Mouse (Mus musculus) heart, embryonic 15.5 days (tissue): ENCODE data around the gene Tmem169. TPM values are rescaled to one million over a fixed set of nuclear protein-coding genes. Genes with fewer than 3 reads are reported as not detected.

Experiments
- ATAC-seq: fragments of 200-750 bp; cut with Nextera tagmentation; replicated peaks from 2 replicates; pipeline ENCODE4 v1.8.0; 2017; ENCODE audit warnings: low read depth, moderate TSS enrichment; ENCODE audit not compliant: insufficient number of reproducible peaks, insufficient read depth, low FRiP score
- H3K27ac ChIP-seq: fragments of 300-500 bp; sonication (generic); 2 replicates; pipeline ENCODE4 v1.5.1; 2015; ENCODE audit warnings: mild to moderate bottlenecking, inconsistent platforms
- H3K27me3 ChIP-seq: fragments of 300-500 bp; sonication (generic); 2 replicates; pipeline ENCODE4 v1.6.1; 2015; ENCODE audit warnings: inconsistent platforms
- H3K36me3 ChIP-seq: fragments of 300-500 bp; sonication (generic); 2 replicates; pipeline ENCODE4 v1.6.1; 2015; ENCODE audit warnings: mild to moderate bottlenecking, inconsistent platforms
- H3K4me1 ChIP-seq: fragments of 300-500 bp; sonication (generic); replicated peaks from 2 replicates; pipeline ENCODE4 v1.6.1; 2015; ENCODE audit warnings: inconsistent platforms
- H3K4me2 ChIP-seq: fragments of 300-500 bp; sonication (generic); 2 replicates; pipeline ENCODE4 v1.6.1; 2015; ENCODE audit warnings: inconsistent platforms, mild to moderate bottlenecking, moderate library complexity
- H3K4me3 ChIP-seq: fragments of 300-500 bp; sonication (generic); 2 replicates; pipeline ENCODE4 v1.5.1; 2015; ENCODE audit warnings: mild to moderate bottlenecking, inconsistent platforms
- H3K9ac ChIP-seq: fragments of 300-500 bp; sonication (generic); 2 replicates; pipeline ENCODE4 v1.6.1; 2015; ENCODE audit warnings: mild to moderate bottlenecking, inconsistent platforms
- H3K9me3 ChIP-seq: fragments of 300-500 bp; sonication (generic); replicated peaks from 2 replicates; pipeline ENCODE4 v1.6.1; 2016; ENCODE audit warnings: inconsistent platforms
- WGBS: fragments of 180-500 bp; shearing (Covaris S2); methylation state at CpG from one replicate; pipeline ENCODE4 v1.1.7; 2015; ENCODE audit warnings: mixed read lengths; 5-methylcytosine and 5-hydroxymethylcytosine counted together
- polyA plus RNA-seq: library from polyadenylated mRNA; unstranded; fragments of >200 nt; fragmentation: Nextera tagmentation; extraction: Ambion mirVana; gene quantifications from 2 replicates; pipeline ENCODE4 v1.2.1, GENCODE M21; 2015

Tmem169 gene
- polyA plus RNA-seq, 1 experiment from 2014 or later, result 0.68 TPM

DNA sequence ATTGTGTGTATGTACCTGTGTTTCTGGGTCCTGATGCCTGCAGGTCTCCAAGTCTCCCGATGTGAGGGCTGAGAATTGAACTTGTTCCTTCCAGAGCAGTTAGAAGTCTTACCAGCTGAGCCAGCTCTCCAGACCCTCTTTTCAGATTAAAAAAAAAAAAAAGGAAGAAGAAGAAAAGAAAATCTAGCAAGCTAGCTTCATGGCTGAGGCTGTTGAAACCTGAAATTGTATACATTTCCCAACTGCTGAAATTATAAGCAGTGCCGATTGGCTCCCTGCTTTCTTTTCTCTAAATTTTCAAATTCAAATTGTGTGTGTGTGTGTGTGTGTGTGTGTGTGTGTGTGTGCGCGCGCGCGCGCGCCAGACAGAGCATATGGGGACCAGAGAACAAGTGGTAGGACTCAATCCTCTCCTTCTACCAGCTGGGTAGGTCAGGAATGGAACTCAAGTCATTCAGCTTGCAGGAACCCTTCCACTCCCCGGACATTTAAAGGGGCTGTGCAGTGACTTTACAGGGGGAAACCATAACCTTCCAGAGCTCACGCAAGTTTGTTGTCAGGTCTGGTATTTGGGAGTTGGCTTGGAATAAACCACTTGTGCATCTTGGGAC lies 30.2 kb upstream of the Tmem169 start:
- H3K4me3 ChIP-seq, result peak overlapping the region; percentile 53
- no peaks in the 10 kb centered on the region for H3K27me3 ChIP-seq
- peak overlapping the region; percentile 93 for H3K27ac ChIP-seq
- peaks cover 15% of the 10 kb centered on the region for H3K4me1 ChIP-seq
- H3K9ac ChIP-seq, result peak overlapping the region; percentile 68
- WGBS, result 29% methylated on average over 11 of the region's 11 CpGs
- H3K9me3 ChIP-seq, result no peaks in the 10 kb centered on the region
- H3K4me2 ChIP-seq, result peak overlapping the region; percentile 75
- H3K36me3 ChIP-seq, result no peaks in the 10 kb centered on the region
- ATAC-seq, result no peak

DNA sequence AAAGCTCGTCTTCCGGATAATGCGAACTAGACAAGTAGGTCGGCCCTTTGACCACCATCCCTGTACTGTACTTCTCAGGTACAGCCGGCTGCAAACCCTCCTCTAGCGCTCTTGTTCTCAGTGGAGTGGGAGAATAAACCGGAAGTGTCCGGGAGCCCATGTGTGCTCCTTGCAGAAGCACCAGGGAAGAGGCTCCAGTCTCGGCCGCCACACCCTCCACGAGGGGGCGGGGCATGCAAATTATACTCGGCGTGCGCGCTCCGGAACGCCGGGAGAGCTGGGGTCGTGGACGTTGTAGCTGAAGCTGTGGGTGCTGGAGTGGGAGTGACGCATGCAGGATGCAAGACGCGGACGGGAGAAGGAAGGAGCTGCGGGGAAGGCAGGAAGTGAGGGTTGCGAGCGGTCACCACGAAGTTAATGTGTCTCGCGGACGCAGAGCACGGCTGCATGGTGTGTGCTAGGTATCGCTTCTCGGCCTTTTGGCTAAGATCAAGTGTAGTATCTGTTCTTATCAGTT lies 29.6 kb upstream of the Tmem169 start:
- under 1% methylated on average over 35 of the region's 35 CpGs for WGBS
- Histone ChIP-seq H3K4me2 (peak overlapping the region; percentile 75), H3K4me3 (peak overlapping the region; percentile 53), H3K4me1 (peaks cover 15% of the 10 kb centered on the region), H3K27ac (peak overlapping the region; percentile 93), H3K27me3 (no peaks in the 10 kb centered on the region), H3K9me3 (no peaks in the 10 kb centered on the region), H3K36me3 (no peaks in the 10 kb centered on the region), H3K9ac (peak overlapping the region; percentile 68)
- peak; percentile 88 for ATAC-seq

DNA sequence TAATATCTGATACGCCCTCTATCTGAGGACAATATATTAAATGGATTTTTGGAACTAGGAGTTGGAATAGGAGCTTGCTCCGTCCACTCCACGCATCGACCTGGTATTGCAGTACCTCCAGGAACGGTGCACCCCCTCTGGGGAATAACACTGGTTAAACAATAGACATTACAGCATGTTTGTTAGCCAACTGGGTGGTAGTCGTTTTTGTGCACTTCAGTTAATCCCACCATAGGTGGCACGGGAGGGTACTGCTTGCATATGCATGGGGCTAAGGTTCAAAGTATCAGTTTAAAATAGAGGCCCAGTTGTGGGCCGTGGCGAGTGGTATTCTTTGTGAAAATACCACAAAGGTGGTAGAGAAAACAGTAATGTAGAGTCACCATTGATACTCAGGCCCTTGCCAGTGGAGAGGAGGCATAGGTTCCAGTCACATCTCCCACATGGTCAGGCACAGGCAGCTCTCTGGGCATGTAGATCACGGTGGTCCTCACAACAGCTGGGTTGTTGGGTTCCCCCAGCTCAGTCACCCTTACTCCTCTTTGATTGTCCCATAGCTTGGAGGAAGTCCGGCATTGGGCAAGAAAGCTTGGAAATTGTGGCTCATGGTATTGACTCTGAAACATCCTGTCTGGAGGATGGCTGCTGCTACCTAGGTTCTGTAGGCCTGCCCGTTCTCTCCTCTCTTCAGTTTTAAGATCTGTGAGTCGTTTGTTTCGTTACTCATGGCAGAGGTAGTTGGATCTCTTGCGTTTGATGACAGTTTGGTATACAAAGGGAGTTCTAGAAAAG lies 28.9 kb upstream of the Tmem169 start:
- H3K9me3 ChIP-seq, result no peaks in the 10 kb centered on the region
- H3K27me3 ChIP-seq, result no peaks in the 10 kb centered on the region
- H3K4me3 ChIP-seq, result peak overlapping the region; percentile 53
- H3K9ac ChIP-seq, result peak overlapping the region; percentile 68
- H3K36me3 ChIP-seq, result no peaks in the 10 kb centered on the region
- WGBS, result 5% methylated on average over 15 of the region's 15 CpGs
- H3K4me2 ChIP-seq, result peak overlapping the region; percentile 75
- H3K4me1 ChIP-seq, result peaks cover 15% of the 10 kb centered on the region
- peak overlapping the region; percentile 93 for H3K27ac ChIP-seq
- ATAC-seq, result peak; percentile 75

DNA sequence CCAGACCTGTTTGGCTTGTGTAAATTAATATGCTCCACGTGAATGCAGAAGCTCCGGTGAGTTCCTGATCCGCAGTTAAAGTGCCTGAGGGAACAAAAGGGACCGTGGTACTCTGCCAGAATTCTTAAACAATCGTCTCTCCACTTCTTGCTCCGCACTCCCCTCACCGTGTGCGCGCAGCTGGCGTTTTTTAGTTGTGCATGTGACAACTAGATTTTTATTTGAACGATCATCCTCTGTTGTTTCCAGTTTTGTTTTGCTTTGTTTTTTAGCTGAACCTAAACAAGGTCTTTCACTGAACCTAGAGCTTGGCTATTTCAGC lies 28.4 kb upstream of the Tmem169 start:
- peaks cover 15% of the 10 kb centered on the region for H3K4me1 ChIP-seq
- peak overlapping the region; percentile 75 for H3K4me2 ChIP-seq
- no peak overlapping the region for H3K9ac ChIP-seq
- ATAC-seq, result no peak
- H3K27ac ChIP-seq, result peak overlapping the region; percentile 93
- no peaks in the 10 kb centered on the region for H3K9me3 ChIP-seq
- WGBS, result 37% methylated on average over 11 of the region's 11 CpGs
- H3K36me3 ChIP-seq, result no peaks in the 10 kb centered on the region
- H3K27me3 ChIP-seq, result no peaks in the 10 kb centered on the region
- H3K4me3 ChIP-seq, result peak overlapping the region; percentile 53; the same call in 1 of the 2 replicates

DNA sequence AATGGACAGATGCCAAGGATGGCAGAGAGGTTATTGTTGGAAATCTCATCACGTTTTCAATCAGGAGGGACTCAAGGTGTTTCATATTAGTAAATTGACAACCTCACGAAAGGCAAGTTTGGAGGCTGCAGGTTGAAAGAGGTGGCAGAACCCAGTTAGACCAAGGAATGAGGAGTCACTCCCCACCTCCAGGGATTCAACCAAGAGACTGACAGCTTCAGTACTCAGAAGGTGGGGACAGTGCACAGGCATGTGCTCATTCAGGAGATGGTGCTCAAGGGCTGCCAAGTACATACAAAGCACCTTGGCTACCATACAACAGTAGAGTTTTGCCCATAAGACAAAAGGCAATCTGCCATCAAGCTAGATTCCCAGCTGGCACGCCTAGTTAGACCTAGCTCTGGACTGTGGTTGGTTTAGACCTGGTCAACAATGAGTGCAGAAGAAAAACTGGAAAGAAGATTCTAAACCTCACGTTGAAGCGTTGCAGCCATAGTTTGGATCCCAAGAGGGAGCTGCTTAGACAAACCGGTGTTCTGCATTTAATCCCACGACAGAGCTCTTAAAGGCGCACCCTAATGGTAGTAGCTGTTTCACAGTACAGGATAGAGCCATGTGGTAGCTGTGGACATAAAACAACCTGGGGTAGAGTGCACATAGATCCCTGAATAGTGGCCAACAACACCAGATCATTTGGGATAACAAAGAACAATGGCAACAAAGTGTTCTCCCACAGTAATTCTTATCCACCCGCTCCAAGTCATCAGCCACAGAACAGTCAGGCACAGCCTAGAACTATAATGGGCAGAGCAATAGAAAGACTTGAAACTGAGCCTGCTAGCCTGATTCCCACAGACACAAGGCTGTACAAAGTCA lies 27.6 kb upstream of the Tmem169 start:
- 80% methylated on average over 9 of the region's 9 CpGs for WGBS
- H3K4me1 ChIP-seq, result peaks cover 15% of the 10 kb centered on the region
- H3K36me3 ChIP-seq, result no peaks in the 10 kb centered on the region
- no peak overlapping the region for H3K4me3 ChIP-seq
- no peak overlapping the region for H3K9ac ChIP-seq
- no peak overlapping the region for H3K27ac ChIP-seq
- no peaks in the 10 kb centered on the region for H3K9me3 ChIP-seq
- no peak for ATAC-seq
- H3K4me2 ChIP-seq, result no peak overlapping the region
- no peaks in the 10 kb centered on the region for H3K27me3 ChIP-seq

DNA sequence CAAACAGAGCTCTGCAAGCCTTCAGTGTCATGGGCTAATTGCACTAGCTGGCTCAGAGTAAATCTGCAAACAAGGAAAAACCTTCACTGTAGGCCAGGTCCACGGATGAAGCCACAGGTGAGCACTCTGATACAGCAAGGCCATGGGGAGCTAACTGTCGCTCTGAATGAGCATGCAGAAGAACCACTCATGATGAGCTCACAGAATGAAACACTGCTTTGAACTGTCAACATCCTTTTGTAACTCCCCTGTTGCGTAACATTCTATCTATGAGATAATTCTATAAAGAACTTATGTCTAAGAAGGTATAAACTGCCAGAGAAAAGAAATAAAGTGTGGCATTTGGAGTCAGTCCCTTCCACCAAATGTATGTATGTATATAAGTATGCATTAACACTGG lies 21.1 kb upstream of the Tmem169 start:
- H3K9me3 ChIP-seq, result no peaks in the 10 kb centered on the region
- no peak overlapping the region for H3K4me2 ChIP-seq
- no peak overlapping the region for H3K27ac ChIP-seq
- 0 out of 2 replicates have a peak, but pooled peaks cover 3% of the 10 kb centered on the region for H3K36me3 ChIP-seq
- no peak overlapping the region for H3K4me3 ChIP-seq
- H3K4me1 ChIP-seq, result no peaks in the 10 kb centered on the region
- H3K9ac ChIP-seq, result no peak overlapping the region
- ATAC-seq, result no peak
- no peaks in the 10 kb centered on the region for H3K27me3 ChIP-seq
- WGBS, result 88% methylated on average over 3 of the region's 3 CpGs

DNA sequence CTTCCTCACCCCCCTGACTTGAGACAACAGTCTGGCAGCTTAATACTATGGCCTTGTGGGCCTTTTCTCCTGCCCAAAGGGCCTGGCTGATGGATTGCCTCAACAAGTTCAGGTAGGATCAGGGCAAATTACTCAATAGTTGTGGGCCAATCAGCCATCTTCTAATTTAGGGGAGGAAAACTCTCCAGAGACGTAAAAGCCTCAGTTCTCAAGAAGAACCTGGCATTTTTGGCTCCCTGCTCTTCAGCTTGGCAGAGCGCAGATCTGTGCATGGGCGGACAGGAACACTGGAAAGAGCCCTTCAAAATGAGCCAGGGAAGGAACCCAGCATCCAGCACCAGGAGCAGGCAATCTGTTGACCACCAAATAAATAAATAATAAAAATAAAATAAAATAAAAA lies 6.1 kb upstream of the Tmem169 start:
- Histone ChIP-seq H3K27ac (no peak overlapping the region), H3K4me2 (no peak overlapping the region), H3K4me1 (no peaks in the 10 kb centered on the region), H3K27me3 (no peaks in the 10 kb centered on the region), H3K36me3 (peaks cover 16% of the 10 kb centered on the region), H3K4me3 (no peak overlapping the region), H3K9me3 (no peaks in the 10 kb centered on the region), H3K9ac (no peak overlapping the region)
- no peak for ATAC-seq
- WGBS, result 90% methylated on average over 3 of the region's 3 CpGs

DNA sequence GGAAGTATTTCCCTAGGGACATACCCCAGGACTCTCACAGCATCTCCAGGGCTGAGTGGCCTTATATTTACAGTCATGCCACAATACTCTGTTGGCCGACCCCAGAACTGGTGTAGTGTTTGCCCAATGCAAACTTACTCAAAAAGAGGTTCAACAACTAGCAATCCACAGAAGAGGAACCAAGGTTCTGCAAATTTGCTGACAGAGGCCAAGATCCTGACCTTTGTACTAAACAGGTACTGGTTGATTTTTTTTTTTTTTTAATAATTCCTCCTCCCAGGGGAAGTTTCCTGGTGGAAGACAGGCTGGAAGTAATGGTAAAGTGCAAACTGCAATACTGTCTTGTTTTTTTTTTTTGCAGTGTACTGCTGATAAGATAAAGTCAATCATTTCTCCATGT lies 1.6 kb upstream of the Tmem169 start:
- H3K4me1 ChIP-seq, result no peaks in the 10 kb centered on the region; the same call in 1 of the 2 replicates
- H3K4me3 ChIP-seq, result no peak overlapping the region
- H3K9ac ChIP-seq, result no peak overlapping the region
- peaks cover 5% of the 10 kb centered on the region; the same call in 1 of the 2 replicates for H3K27me3 ChIP-seq
- no peak overlapping the region for H3K27ac ChIP-seq
- H3K4me2 ChIP-seq, result no peak overlapping the region
- WGBS, result 78% methylated on average over 1 of the region's 1 CpGs
- no peaks in the 10 kb centered on the region for H3K36me3 ChIP-seq
- no peaks in the 10 kb centered on the region for H3K9me3 ChIP-seq
- ATAC-seq, result no peak

DNA sequence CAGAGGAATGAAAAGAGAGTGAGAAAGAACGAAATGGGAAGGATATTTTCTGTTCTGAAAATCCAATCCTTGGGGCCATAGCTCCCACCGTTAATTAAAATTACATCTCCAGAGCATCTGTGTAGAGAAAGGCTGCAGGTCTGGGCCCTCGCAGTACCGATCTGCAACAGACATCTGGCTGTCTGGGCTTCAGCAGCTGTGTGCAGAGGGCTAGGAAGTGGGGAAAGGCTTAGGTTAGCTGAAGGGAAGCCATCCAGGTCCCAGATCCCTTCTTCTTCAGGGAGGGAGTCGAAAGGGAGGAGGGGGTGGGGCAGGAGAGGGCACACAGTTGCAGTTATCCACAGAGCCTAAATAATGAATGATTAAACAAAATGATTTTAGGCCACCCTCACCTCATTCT lies 370 bp downstream of the Tmem169 start:
- Histone ChIP-seq H3K4me3 (peak overlapping the region; percentile 59), H3K36me3 (no peaks in the 10 kb centered on the region), H3K27ac (no peak overlapping the region), H3K9ac (peak overlapping the region; percentile 20; the same call in 1 of the 2 replicates), H3K4me2 (peak overlapping the region; percentile 75), H3K4me1 (no peaks in the 10 kb centered on the region; the same call in 1 of the 2 replicates), H3K27me3 (peaks cover 5% of the 10 kb centered on the region; the same call in 1 of the 2 replicates), H3K9me3 (no peaks in the 10 kb centered on the region)
- 4% methylated on average over 5 of the region's 5 CpGs for WGBS
- 0 out of 2 replicates have a peak, but pooled peaks have one; percentile 34 for ATAC-seq

DNA sequence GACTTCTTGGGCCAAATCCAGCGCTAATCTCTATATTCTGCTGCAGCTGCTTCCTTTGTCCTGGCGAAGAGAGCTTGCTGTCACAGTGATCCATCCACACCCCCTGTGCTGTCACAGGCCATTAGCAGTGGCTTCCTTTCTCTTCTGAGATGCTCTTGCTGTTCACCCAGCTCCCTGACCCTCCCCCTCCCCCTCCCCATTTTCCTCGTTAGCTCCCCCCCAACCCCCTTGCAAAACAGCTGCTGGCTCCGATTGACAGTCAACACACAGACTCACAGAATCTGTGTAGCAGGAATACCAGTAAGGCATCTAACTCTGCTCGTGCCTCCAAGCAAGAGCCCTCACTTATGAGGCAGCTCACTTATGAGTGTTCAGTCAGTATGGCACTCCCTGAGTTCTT lies 2.7 kb downstream of the Tmem169 start:
- 32% methylated on average over 5 of the region's 5 CpGs for WGBS
- ATAC-seq, result no peak
- Histone ChIP-seq H3K27ac (no peak overlapping the region), H3K4me1 (no peaks in the 10 kb centered on the region; the same call in 1 of the 2 replicates), H3K4me2 (no peak overlapping the region), H3K36me3 (no peaks in the 10 kb centered on the region), H3K9ac (no peak overlapping the region), H3K9me3 (no peaks in the 10 kb centered on the region), H3K27me3 (peaks cover 5% of the 10 kb centered on the region; the same call in 1 of the 2 replicates), H3K4me3 (no peak overlapping the region)

DNA sequence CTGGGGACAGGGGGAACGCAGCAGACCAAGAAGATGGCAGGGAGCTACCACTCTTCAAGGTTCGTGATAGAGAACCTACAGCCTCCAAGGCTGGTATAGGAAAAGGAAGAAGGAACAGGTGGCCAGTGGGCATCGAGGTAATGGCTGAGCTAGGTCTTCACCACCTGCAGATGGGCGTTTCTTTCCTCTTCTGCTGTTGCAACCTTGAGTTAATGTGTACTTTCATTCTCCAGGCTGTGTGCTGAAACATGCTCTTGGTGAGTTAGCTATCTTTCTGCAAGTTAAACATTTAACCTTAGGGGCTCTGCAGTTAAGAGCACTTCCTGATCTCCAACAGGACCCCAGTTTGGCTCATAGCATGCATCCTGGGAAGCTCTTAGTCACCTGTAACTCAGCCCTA lies 3.7 kb downstream of the Tmem169 start:
- Histone ChIP-seq H3K27me3 (peaks cover 5% of the 10 kb centered on the region; the same call in 1 of the 2 replicates), H3K4me3 (no peak overlapping the region), H3K36me3 (no peaks in the 10 kb centered on the region), H3K4me1 (no peaks in the 10 kb centered on the region; the same call in 1 of the 2 replicates), H3K27ac (no peak overlapping the region), H3K9ac (no peak overlapping the region), H3K9me3 (no peaks in the 10 kb centered on the region), H3K4me2 (no peak overlapping the region)
- 78% methylated on average over 4 of the region's 4 CpGs for WGBS
- no peak for ATAC-seq
